Mouse (Mus musculus): Measurements from ENCODE around the gene Ndufa11. TPM values are rescaled to one million over a fixed set of nuclear protein-coding genes. Genes with fewer than 3 reads are reported as not detected.

Gene Ndufa11
- polyA plus RNA-seq (2015; fragmentation: Nextera tagmentation; extraction: Ambion mirVana): 431 and 434 TPM in 2 replicates

DNA sequence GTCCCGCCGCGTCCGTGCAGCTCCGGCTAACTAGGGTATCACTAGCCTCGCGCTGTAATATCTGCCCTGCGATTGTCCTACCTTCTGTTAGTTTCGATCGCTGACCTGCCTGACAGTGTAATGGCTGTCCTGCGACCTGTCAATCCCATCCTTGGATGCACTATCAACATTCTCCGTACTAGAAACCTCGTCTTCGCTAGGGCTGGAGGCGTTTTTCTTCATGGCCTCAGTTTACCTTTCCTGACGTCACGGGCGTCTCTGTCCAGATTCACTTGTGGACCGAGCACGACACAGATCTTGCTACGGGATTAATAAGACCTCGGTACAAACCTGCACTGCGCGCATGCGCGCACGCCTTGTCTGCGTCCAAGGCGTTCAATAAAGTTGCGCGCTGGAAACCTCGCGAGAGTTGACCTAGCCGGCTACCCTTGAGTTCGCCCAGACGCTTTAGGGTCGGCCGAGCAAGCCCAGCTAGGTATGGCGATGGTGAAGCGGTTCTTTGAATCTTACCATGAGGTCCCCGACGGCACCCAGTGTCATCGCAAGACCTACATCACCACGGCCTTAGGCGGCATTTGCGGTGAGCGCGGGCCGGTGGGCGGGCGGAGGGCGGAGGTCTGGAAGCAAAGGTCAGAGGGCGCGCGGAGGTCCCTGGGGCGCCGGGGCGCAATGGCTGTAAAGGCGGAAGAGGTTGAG, at the start of gene Ndufa11, which contains the start of gene Vmac:
Gene Ndufa11, plus strand, starts transcription at position 405 of the 696 bp plus-strand sequence.
Gene Vmac, minus strand, starts transcription at position 660 of the 696 bp plus-strand sequence.
- Histone ChIP-seq H3K27ac (peak within 1 kb of the TSS; percentile 80), H3K9me3 (no peaks in the 10 kb centered on the region), H3K4me3 (peak within 1 kb of the TSS; percentile 67), H3K4me1 (peaks cover 44% of the 10 kb centered on the region), H3K9ac (peak within 1 kb of the TSS; percentile 89), H3K36me3 (peaks cover 41% of the 10 kb centered on the region), H3K27me3 (no peaks in the 10 kb centered on the region), H3K4me2 (replicated peaks) (peak within 1 kb of the TSS; percentile 80)
- ATAC-seq (ENCODE audit: low FRiP score, low read depth): peak; percentile 70
- under 1% methylated on average over 59 of the region's 59 CpGs for WGBS

DNA sequence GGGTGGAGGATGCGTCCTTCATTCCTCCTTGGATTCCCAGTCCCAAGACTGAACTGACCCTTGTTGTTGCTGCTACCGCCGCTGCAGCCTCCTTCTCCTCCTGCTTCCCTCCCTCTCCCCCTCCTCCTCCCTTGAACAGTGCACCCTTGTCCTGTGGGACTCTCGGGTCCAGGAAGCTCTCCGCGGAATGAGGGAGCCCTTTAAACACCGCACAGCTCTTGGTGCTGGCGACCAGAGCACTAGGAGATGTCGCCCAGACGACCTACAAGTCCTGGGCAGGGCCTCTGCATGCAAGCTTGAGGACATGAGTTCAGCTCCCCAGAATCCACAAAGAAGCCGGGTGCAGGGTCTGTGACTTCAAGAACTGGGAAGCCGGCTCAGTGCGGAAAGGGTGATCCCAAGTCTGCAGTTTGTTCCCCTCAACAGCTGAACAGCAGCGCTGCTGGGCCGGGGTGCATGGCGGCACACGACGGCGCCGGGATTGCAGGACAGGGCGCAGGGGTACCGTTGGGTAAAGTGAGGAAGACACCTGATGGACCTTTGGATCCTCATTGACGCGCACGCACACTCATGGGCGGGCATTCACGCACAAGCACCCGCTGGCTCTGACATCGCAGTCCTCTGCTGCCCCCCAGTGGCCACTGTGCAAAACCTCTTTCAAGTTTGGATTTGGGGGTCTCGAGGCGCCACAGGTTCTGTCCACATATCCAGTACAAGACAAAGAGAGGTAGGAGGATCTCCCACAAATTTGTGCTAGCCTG, 49.0 kb upstream of the Ndufa11 start:
- Histone ChIP-seq H3K36me3 (no peaks in the 10 kb centered on the region), H3K4me3 (peak overlapping the region; percentile 45), H3K27ac (no peak overlapping the region), H3K4me1 (peaks cover 21% of the 10 kb centered on the region), H3K27me3 (peaks cover 15% of the 10 kb centered on the region), H3K4me2 (replicated peaks) (peak overlapping the region; percentile 79), H3K9me3 (no peaks in the 10 kb centered on the region), H3K9ac (peak overlapping the region; percentile 60)
- ATAC-seq (ENCODE audit: low FRiP score, low read depth): no peak
- WGBS: 5% methylated on average over 31 of the region's 31 CpGs

DNA sequence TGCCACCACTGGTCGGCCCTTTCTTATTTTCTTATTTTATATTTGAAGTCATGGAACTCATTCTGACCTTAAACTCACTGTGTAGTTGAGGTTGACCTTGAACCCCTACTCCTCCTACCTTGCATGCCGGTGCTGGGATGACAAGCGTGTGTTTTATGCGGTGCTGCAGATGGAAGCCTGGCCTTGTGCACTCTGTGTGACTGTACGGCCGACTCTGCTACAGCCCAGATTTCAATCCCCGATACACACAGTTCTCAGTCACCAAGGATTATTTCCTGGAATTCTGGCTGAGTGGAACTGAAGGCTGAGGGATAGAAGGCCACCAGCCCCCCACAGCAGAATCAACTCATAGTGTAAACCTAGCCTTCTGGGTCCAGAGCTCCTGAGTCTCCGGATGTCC, 47.8 kb upstream of the Ndufa11 start:
- H3K4me3 ChIP-seq: no peak overlapping the region
- no peak overlapping the region for H3K27ac ChIP-seq
- no peaks in the 10 kb centered on the region for H3K9me3 ChIP-seq
- no peak overlapping the region for H3K9ac ChIP-seq
- peaks cover 15% of the 10 kb centered on the region for H3K27me3 ChIP-seq
- WGBS: 83% methylated on average over 8 of the region's 8 CpGs
- no peak overlapping the region for H3K4me2 ChIP-seq (replicated peaks)
- H3K4me1 ChIP-seq: peaks cover 18% of the 10 kb centered on the region
- no peaks in the 10 kb centered on the region for H3K36me3 ChIP-seq
- ATAC-seq (ENCODE audit: low FRiP score, low read depth): no peak

DNA sequence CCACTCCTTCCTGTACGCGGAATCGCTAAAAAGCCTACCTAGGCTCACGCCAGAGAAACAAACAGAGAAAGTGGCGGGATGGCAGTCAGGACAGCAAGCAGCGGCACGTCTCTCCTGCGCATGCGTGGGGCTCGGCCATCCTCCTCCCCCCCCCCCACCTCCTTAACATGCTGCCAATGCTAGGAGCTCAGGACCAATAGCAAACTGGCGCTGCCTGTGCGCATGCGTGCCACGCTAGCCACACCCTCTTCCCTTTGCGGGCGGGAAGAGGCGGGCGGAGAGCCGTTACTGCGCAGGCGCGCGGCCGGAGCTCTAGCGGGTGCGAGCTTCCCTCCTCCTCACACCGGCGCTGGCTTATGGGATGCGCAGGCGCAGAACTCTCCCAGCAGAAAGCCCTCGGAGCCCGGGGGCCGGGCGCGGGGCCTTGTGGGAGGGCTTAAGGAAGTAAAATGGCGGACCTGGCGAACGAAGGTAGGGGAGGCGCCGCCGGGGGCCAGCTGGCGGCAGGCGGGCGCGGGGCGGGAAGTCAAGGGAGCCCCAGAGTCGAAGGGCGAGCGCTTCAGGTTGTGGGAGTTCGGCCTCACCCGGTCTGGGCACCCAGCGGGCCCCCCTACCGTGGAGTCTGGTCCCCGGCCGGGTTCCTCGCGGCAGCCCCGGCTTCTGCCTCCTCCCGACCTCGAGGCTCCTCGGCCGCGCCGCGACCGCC, 44.5 kb upstream of the Ndufa11 start, which contains the start of gene Ranbp3:
Gene Ranbp3, plus strand, starts transcription at position 354 of the 706 bp plus-strand sequence.
- no peaks in the 10 kb centered on the region for H3K9me3 ChIP-seq
- ATAC-seq (ENCODE audit: low FRiP score, low read depth): peak; percentile 92
- H3K36me3 ChIP-seq: peaks cover 30% of the 10 kb centered on the region
- peaks cover 5% of the 10 kb centered on the region for H3K27me3 ChIP-seq
- under 1% methylated on average over 62 of the region's 66 CpGs for WGBS
- H3K27ac ChIP-seq: peak within 1 kb of the TSS; percentile 88
- H3K4me1 ChIP-seq: peaks cover 31% of the 10 kb centered on the region
- H3K4me2 ChIP-seq (replicated peaks): peak within 1 kb of the TSS; percentile 84
- H3K9ac ChIP-seq: peak within 1 kb of the TSS; percentile 97
- H3K4me3 ChIP-seq: peak within 1 kb of the TSS; percentile 96

DNA sequence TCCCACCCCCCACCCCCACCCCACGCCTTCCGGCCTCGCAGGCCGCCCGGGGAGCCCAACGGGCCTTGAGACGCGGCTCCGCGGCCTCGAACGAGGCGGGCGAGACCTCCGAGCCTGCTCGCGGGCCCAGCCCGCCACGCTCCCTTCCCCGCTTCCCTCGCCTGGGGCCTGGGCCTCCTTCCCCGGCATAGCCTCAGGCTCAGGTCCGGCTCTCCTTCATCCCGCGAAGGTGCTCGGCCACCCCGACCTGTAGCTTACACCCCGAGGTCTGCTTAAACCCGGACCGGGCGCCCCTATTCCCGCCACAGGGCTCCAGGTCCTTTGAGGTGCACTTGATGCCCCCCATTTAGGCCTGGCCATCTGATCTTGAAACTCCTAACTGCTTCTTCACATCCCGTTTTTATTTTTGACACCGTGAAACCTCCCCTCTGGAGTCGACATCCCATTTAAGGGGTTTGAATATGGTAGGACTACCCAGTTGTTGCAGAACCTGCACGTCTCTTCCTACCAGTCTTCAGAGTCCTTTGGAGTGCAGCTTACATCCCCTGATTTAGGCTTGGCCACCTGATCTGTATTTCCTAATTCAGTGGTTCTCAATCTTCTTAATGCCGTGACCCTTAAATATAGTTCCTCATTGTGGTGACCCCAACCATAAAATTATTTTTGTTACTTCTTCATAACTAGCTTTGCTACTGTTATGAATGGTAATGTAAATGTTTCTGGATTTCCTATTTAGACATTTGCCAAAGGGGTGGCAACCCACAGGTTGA, 43.7 kb upstream of the Ndufa11 start:
- Histone ChIP-seq H3K27me3 (no peaks in the 10 kb centered on the region), H3K27ac (peak overlapping the region; percentile 84), H3K4me3 (peak overlapping the region; percentile 96), H3K36me3 (peaks cover 34% of the 10 kb centered on the region), H3K9me3 (no peaks in the 10 kb centered on the region), H3K9ac (peak overlapping the region; percentile 97), H3K4me1 (peaks cover 25% of the 10 kb centered on the region), H3K4me2 (replicated peaks) (peak overlapping the region; percentile 84)
- WGBS: 2% methylated on average over 37 of the region's 37 CpGs
- ATAC-seq (ENCODE audit: low FRiP score, low read depth): no peak

DNA sequence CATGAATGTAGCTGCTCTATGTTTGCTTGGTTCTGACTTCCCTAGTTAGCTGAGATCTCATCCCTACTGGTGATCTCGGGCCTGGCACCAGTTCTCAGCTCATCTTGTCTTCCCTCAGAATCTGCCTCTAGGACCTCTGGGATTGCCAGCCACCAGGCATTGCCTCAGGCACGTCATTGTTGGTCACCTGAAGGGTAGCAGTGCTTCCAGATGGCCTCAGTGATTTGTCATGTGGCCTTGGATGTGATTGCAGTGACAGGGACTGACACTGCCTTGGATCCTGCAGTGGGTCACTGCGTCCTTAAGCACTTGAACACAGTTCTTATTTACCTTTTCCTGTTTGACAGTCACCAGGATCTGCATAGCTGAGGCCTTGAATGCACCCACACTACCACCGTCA, 35.8 kb upstream of the Ndufa11 start:
- WGBS: 76% methylated on average over 4 of the region's 4 CpGs
- no peak for ATAC-seq (ENCODE audit: low FRiP score, low read depth)
- Histone ChIP-seq H3K9me3 (no peaks in the 10 kb centered on the region), H3K27ac (no peak overlapping the region), H3K36me3 (peaks cover 83% of the 10 kb centered on the region), H3K4me1 (no peaks in the 10 kb centered on the region; the same call in 1 of the 2 replicates), H3K4me2 (replicated peaks) (no peak overlapping the region), H3K9ac (no peak overlapping the region), H3K4me3 (no peak overlapping the region), H3K27me3 (no peaks in the 10 kb centered on the region)

DNA sequence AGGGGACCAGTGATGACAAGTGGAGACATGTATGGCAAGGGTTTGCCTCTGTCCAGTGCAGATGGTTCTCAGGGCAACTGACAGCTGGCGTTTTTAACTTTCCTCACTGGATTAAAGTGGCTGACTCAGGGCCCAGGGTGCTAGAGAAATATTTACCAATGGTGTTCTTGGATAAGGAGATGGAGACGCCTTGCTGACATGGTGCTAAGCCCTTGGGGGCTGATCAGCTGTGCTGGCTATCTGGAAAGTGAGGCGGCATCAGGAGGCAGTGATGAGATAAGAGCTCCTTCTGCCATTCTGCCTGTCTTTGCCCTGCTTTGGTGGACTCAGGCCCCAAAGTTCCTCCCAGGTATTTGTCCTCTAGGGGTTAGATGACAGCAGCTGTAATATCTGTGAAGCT, 34.7 kb upstream of the Ndufa11 start:
- WGBS: 81% methylated on average over 3 of the region's 3 CpGs
- Histone ChIP-seq H3K4me1 (no peaks in the 10 kb centered on the region), H3K27me3 (no peaks in the 10 kb centered on the region), H3K9me3 (no peaks in the 10 kb centered on the region), H3K36me3 (peaks cover 83% of the 10 kb centered on the region), H3K27ac (no peak overlapping the region), H3K9ac (no peak overlapping the region), H3K4me3 (no peak overlapping the region), H3K4me2 (replicated peaks) (no peak overlapping the region)
- ATAC-seq (ENCODE audit: low FRiP score, low read depth): no peak

DNA sequence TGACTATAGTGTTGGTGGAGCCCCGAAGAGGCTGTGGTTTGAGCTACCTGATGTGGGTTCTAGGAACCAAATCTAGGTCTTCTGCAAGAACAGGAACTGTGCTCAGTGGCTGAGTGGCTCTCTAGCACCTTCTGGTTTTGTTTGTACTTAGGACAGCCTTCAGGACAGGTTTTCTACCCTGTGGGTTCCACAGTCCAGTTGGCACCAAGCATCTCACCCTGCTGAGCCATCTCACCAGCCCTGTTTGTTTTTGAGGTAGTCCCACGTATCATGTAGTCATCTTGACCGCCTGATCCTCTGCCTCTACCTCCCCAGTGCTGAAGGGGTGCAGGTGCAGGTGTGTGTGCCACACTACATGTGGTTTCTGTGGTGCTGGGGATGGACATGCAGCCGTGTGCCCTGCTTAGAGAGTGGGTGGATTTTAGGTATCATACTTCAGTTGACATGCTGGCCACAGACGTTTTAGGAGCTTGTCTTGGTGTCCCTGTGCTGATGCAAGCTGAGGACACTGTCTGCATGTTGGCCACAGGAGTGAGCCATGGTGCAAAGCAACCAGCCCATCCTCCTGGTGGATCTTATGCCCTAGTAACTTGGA, 33.9 kb upstream of the Ndufa11 start:
- Histone ChIP-seq H3K9ac (no peak overlapping the region), H3K4me2 (replicated peaks) (no peak overlapping the region), H3K4me1 (no peaks in the 10 kb centered on the region), H3K36me3 (peaks cover 87% of the 10 kb centered on the region), H3K4me3 (no peak overlapping the region), H3K27me3 (no peaks in the 10 kb centered on the region), H3K27ac (no peak overlapping the region), H3K9me3 (no peaks in the 10 kb centered on the region)
- no peak for ATAC-seq (ENCODE audit: low FRiP score, low read depth)
- 85% methylated on average over 5 of the region's 5 CpGs for WGBS

DNA sequence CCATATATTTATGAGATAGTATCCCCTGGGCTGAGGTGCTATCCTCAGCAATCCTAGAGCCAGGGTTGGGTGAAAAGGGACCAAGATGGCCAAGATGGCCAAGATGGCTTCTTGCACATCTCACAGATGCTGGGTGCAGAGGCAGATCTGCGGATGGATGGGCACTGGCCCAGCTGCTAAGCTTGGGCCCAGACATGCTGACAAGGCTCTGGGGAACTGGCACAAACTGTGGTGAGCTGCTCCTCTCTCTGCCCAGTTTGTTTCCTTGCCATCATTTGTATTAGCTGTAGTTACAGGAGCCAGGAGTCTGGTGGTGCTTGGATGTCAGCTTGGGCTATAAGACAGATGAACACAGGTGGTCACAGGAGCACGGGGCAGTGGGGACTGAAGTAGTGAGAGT, 32.9 kb upstream of the Ndufa11 start:
- Histone ChIP-seq H3K4me3 (no peak overlapping the region), H3K9me3 (no peaks in the 10 kb centered on the region), H3K27ac (no peak overlapping the region), H3K4me1 (no peaks in the 10 kb centered on the region), H3K36me3 (peaks cover 90% of the 10 kb centered on the region), H3K4me2 (replicated peaks) (no peak overlapping the region), H3K9ac (no peak overlapping the region), H3K27me3 (no peaks in the 10 kb centered on the region)
- ATAC-seq (ENCODE audit: low FRiP score, low read depth): no peak
- 88% methylated on average over 2 of the region's 2 CpGs for WGBS

DNA sequence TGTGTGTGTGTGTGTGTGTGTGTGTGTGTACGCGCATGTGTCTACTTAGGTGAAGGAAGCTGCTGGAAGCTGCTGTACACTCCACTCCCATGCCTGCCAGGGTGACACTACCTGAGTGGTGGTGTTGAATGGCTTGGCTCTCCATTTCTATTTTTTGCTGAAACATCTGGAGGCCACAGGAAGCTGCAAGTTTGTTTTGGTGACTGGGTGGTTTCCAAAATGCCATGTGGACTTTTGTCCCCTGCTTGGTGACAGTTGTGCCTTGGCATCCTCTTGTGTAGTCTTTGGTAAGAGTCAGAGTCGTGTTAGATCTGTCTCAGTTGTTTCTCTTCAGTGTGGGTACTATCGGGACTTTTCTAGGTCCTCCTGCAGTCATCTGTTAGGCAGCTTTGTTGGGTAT, 30.8 kb upstream of the Ndufa11 start:
- no peaks in the 10 kb centered on the region for H3K4me1 ChIP-seq
- ATAC-seq (ENCODE audit: low FRiP score, low read depth): no peak
- WGBS: 87% methylated on average over 4 of the region's 4 CpGs

DNA sequence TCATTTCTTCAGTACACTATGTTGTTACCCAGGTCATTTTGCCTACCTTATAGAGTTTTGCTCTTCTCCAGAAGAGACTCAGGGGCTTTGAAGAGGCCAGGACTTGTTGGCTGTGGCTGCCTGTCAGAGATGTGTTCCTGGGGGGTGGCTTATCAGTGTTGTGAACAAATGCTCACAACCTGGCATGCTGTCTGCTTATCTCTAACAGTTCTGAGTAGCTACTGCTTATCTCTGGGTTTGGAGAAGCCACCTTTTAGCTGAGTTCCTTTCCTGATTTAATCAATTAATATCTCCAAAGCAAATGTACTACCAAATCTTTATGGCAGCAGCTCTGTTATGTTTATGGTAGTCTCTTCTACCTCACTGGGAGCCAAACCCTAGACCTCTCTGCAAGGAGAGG, 29.5 kb upstream of the Ndufa11 start:
- Histone ChIP-seq H3K4me2 (replicated peaks) (no peak overlapping the region), H3K9ac (no peak overlapping the region), H3K4me1 (peaks cover 7% of the 10 kb centered on the region; the same call in 1 of the 2 replicates), H3K9me3 (no peaks in the 10 kb centered on the region), H3K4me3 (no peak overlapping the region), H3K27me3 (no peaks in the 10 kb centered on the region), H3K36me3 (peaks cover 89% of the 10 kb centered on the region), H3K27ac (no peak overlapping the region)
- ATAC-seq (ENCODE audit: low FRiP score, low read depth): no peak

More for the DNA sequence above, 30.8 kb upstream of the Ndufa11 start:
- H3K27ac ChIP-seq: no peak overlapping the region
- H3K4me3 ChIP-seq: no peak overlapping the region
- H3K9me3 ChIP-seq: no peaks in the 10 kb centered on the region
- no peak overlapping the region for H3K9ac ChIP-seq
- no peak overlapping the region for H3K4me2 ChIP-seq (replicated peaks)
- H3K27me3 ChIP-seq: no peaks in the 10 kb centered on the region
- H3K36me3 ChIP-seq: peaks cover 90% of the 10 kb centered on the region

All from limb, embryonic 13.5 days (tissue).